Mouse (Mus musculus): ENCODE results near the gene Gm28047. TPM values are rescaled to one million over a fixed set of nuclear protein-coding genes. Genes with fewer than 3 reads are reported as not detected.
A peak's percentile ranks its signal among the peaks of the same experiment; 100 is the strongest.

The Gm28047 gene
- polyA plus RNA-seq (2014; fragmentation: Nextera tagmentation; extraction: Ambion mirVana): not detected in 2 replicates

DNA sequence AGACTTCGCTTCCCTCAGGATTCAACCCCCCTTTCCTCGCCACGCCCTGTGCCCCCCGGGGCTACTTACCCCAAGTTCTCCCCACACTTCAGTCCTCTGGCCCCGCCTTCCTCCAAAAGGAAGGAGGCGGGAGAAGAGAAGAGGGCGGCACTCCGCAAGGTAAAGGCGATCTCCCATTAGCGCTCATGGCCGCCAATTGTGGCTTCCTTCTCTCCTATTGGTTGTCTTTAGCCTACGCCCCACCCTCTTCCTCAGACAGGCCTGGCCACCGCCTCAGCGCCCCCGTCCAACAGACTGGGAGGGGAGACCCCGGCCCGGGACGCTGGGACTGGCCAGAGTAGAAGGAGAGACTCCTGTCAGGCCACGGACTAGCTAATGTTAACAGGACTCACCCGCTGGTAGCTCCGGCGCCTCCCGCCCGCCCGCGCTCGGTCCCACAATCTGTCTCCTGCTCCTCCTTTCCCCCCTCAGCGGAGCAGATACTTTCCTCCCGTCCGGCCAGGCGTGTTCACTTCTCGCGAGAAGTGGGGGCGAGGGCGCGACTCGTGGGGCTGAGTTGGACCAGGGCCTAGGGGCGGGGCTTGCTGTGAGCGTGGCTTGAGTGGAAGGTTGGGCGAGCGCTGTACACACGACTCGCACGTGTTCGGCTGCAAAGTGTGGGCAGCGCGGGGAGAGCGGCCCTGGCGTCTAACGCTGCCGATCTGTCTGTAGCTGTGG lies at the start of gene Gm28047, which contains the start of gene Atf7:
TSS of gene Gm28047 (minus strand) at position 98 of the 717 bp plus-strand sequence.
TSS of gene Atf7 (minus strand) at position 495 of the 717 bp plus-strand sequence.
- ATAC-seq (ENCODE audit: low read depth) (peak; percentile 99), DNase-seq (ENCODE audit: low spot score) (peak; percentile 99)
- under 1% methylated on average over 43 of the region's 51 CpGs for WGBS
- Histone ChIP-seq H3K36me3 (ENCODE audit: control insufficient read depth, insufficient read depth, low read length) (no peaks in the 10 kb centered on the region; the same call in 1 of the 2 replicates), H3K4me3 (ENCODE audit: low read depth, low read length) (peak within 1 kb of the TSS; percentile 54), H3K4me2 (ENCODE audit: low read depth, low read length) (peak within 1 kb of the TSS; percentile 75), H3K9me3 (ENCODE audit: control insufficient read depth, low read length) (no peaks in the 10 kb centered on the region), H3K4me1 (ENCODE audit: control insufficient read depth, insufficient read depth, low read length) (peaks cover 16% of the 10 kb centered on the region), H3K27me3 (replicated peaks; ENCODE audit: control insufficient read depth, insufficient read depth, low read length) (no peaks in the 10 kb centered on the region), H3K9ac (ENCODE audit: low read depth, low read length) (peak within 1 kb of the TSS; percentile 78), H3K27ac (replicated peaks; ENCODE audit: low read depth, low read length) (peak within 1 kb of the TSS; percentile 97)

GRCm38 (mm10) chr15:102673548-102673947 lies 48.7 kb upstream of the Gm28047 start:
- 3% methylated on average over 10 of the region's 10 CpGs for WGBS
- H3K9me3 ChIP-seq (ENCODE audit: control insufficient read depth, low read length): no peaks in the 10 kb centered on the region
- no peaks in the 10 kb centered on the region for H3K27me3 ChIP-seq (replicated peaks; ENCODE audit: control insufficient read depth, insufficient read depth, low read length)
- peak; percentile 93 for DNase-seq (ENCODE audit: low spot score)
- H3K4me3 ChIP-seq (ENCODE audit: low read depth, low read length): peak overlapping the region; percentile 16
- peak overlapping the region; percentile 100 for H3K27ac ChIP-seq (replicated peaks; ENCODE audit: low read depth, low read length)
- no peaks in the 10 kb centered on the region for H3K36me3 ChIP-seq (ENCODE audit: control insufficient read depth, insufficient read depth, low read length)
- ATAC-seq (ENCODE audit: low read depth): peak; percentile 39
- no peak overlapping the region; the same call in 1 of the 2 replicates for H3K9ac ChIP-seq (ENCODE audit: low read depth, low read length)
- H3K4me2 ChIP-seq (ENCODE audit: low read depth, low read length): peak overlapping the region; percentile 63
- peaks cover 22% of the 10 kb centered on the region for H3K4me1 ChIP-seq (ENCODE audit: control insufficient read depth, insufficient read depth, low read length)

GRCm38 (mm10) chr15:102672215-102673071 lies 47.6 kb upstream of the Gm28047 start, which contains the start of gene Atp5g2:
Atp5g2 (minus strand) TSS chr15:102672352.
- Histone ChIP-seq H3K4me1 (ENCODE audit: control insufficient read depth, insufficient read depth, low read length) (peaks cover 22% of the 10 kb centered on the region), H3K27me3 (replicated peaks; ENCODE audit: control insufficient read depth, insufficient read depth, low read length) (no peaks in the 10 kb centered on the region), H3K4me2 (ENCODE audit: low read depth, low read length) (peak within 1 kb of the TSS; percentile 63), H3K36me3 (ENCODE audit: control insufficient read depth, insufficient read depth, low read length) (peaks cover 6% of the 10 kb centered on the region), H3K27ac (replicated peaks; ENCODE audit: low read depth, low read length) (peak within 1 kb of the TSS; percentile 100), H3K9ac (ENCODE audit: low read depth, low read length) (peak within 1 kb of the TSS; percentile 89), H3K4me3 (ENCODE audit: low read depth, low read length) (peak within 1 kb of the TSS; percentile 56), H3K9me3 (ENCODE audit: control insufficient read depth, low read length) (no peaks in the 10 kb centered on the region)
- WGBS: 2% methylated on average over 37 of the region's 37 CpGs
- ATAC-seq (ENCODE audit: low read depth): no peak
- peak; percentile 77 for DNase-seq (ENCODE audit: low spot score)

DNA sequence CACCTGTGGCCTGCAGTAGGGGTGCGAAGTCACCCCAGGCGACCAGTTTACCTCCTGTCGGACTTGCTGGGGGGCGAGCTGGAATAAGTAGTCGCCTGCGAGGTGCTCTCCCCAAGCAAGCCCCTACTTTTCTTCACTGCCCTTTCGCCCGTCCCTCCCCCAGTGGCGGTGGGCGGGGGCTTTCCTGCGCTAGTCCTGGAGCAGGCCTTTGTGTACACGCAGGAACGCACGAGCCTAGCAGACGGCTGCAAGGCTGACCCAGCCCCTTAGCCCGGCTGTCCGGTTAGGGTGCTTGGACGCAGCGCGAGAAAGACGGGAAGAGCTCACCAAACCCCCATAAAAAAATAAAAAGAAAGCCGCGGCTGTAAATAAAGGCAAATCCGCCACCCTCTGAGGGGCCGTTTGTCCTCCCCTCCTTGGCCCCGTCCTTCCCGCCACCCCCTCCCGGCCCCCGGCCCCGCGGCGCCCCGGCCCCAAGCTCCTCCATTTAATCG lies 46.9 kb upstream of the Gm28047 start:
- peak; percentile 94 for DNase-seq (ENCODE audit: low spot score)
- peaks cover 13% of the 10 kb centered on the region for H3K36me3 ChIP-seq (ENCODE audit: control insufficient read depth, insufficient read depth, low read length)

DNA sequence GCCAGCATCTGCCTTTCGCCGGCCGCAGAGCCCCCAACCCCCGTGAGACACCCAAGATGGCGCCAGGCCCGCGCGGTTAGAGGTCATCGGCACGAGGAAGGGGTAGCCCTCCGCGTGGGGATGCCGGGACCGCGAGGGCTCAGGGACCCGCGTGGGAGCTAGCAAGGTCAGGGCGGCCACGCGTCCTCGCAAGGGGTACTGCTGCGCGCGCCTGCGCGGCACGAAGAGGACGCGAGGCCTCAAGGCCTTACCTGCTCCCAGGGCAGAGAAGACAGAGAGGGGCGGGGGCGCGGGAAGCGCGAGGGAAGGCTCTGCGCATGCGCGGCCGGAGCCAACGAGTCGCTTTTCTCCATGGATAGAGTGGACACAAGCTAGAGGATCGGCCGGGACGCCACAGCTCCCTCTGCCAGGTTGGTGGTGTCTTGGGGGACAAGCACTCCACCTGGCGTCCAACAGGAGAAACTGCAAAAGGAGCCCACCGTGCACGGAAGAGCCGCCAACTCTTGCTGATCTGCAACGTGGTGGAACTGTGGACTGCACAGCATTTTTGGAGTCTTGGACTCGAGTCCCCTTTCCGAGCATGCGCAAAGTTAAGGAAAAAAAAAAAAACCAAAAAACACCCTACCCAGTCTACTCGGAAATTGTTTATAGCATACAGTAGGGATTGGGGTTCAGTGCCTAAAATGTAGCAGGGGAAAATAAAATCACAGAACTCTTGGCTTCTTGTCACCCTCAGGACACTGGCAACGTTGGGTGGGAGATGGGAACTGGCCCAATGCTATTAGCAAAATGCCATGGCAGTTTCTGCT lies 46.1 kb upstream of the Gm28047 start:
- H3K4me3 ChIP-seq (ENCODE audit: low read depth, low read length): peak overlapping the region; percentile 76
- H3K36me3 ChIP-seq (ENCODE audit: control insufficient read depth, insufficient read depth, low read length): peaks cover 20% of the 10 kb centered on the region
- H3K4me1 ChIP-seq (ENCODE audit: control insufficient read depth, insufficient read depth, low read length): peaks cover 22% of the 10 kb centered on the region
- H3K9ac ChIP-seq (ENCODE audit: low read depth, low read length): peak overlapping the region; percentile 97
- no peaks in the 10 kb centered on the region for H3K9me3 ChIP-seq (ENCODE audit: control insufficient read depth, low read length)
- peak overlapping the region; percentile 63 for H3K4me2 ChIP-seq (ENCODE audit: low read depth, low read length)
- WGBS: under 1% methylated on average over 41 of the region's 53 CpGs
- no peaks in the 10 kb centered on the region for H3K27me3 ChIP-seq (replicated peaks; ENCODE audit: control insufficient read depth, insufficient read depth, low read length)
- ATAC-seq (ENCODE audit: low read depth) (peak; percentile 94), DNase-seq (ENCODE audit: low spot score) (peak; percentile 99)
- H3K27ac ChIP-seq (replicated peaks; ENCODE audit: low read depth, low read length): peak overlapping the region; percentile 100

More for the DNA sequence above, 46.9 kb upstream of the Gm28047 start:
- peak overlapping the region; percentile 89 for H3K9ac ChIP-seq (ENCODE audit: low read depth, low read length)
- H3K4me1 ChIP-seq (ENCODE audit: control insufficient read depth, insufficient read depth, low read length): peaks cover 22% of the 10 kb centered on the region
- 0% methylated on average over 28 of the region's 34 CpGs for WGBS
- peak; percentile 67 for ATAC-seq (ENCODE audit: low read depth)
- peak overlapping the region; percentile 56 for H3K4me3 ChIP-seq (ENCODE audit: low read depth, low read length)
- peak overlapping the region; percentile 100 for H3K27ac ChIP-seq (replicated peaks; ENCODE audit: low read depth, low read length)
- H3K27me3 ChIP-seq (replicated peaks; ENCODE audit: control insufficient read depth, insufficient read depth, low read length): no peaks in the 10 kb centered on the region
- H3K4me2 ChIP-seq (ENCODE audit: low read depth, low read length): peak overlapping the region; percentile 63
- no peaks in the 10 kb centered on the region for H3K9me3 ChIP-seq (ENCODE audit: control insufficient read depth, low read length)

- H3K27me3 ChIP-seq (replicated peaks; ENCODE audit: control insufficient read depth, insufficient read depth, low read length): no peaks in the 10 kb centered on the region
- peak overlapping the region; percentile 63 for H3K4me2 ChIP-seq (ENCODE audit: low read depth, low read length)
- WGBS: 9% methylated on average over 6 of the region's 6 CpGs
- peak overlapping the region; percentile 76 for H3K4me3 ChIP-seq (ENCODE audit: low read depth, low read length)
- H3K36me3 ChIP-seq (ENCODE audit: control insufficient read depth, insufficient read depth, low read length): peaks cover 26% of the 10 kb centered on the region
- DNase-seq (ENCODE audit: low spot score) (no peak), ATAC-seq (ENCODE audit: low read depth) (no peak)
- H3K27ac ChIP-seq (replicated peaks; ENCODE audit: low read depth, low read length): peak overlapping the region; percentile 100
- H3K9ac ChIP-seq (ENCODE audit: low read depth, low read length): peak overlapping the region; percentile 97
- H3K9me3 ChIP-seq (ENCODE audit: control insufficient read depth, low read length): no peaks in the 10 kb centered on the region
- H3K4me1 ChIP-seq (ENCODE audit: control insufficient read depth, insufficient read depth, low read length): peaks cover 22% of the 10 kb centered on the region
Measured at GRCm38 (mm10) chr15:102670281-102670680, 45.4 kb upstream of the Gm28047 start.

DNA sequence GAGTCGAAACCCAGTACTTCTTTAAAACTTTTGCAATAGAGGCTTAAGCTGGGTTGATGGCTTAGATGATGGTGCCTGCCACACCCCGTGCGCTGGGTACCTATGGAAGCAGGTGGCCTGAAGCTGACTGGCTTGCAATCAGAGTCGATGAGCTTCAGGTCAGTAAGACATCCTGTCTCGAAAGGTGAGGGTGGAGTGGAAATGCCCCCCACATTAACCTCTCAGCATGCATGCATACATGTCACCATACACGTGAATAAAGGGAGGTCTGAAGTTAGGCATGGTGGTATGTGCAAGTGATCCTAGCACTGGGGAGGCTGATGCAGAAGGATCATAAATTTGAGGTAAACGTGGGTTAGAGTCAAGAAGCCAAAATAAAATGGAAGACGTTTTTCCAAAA lies 44.7 kb upstream of the Gm28047 start:
- Histone ChIP-seq H3K27ac (replicated peaks; ENCODE audit: low read depth, low read length) (no peak overlapping the region), H3K9me3 (ENCODE audit: control insufficient read depth, low read length) (no peaks in the 10 kb centered on the region), H3K4me2 (ENCODE audit: low read depth, low read length) (peak overlapping the region; percentile 63), H3K27me3 (replicated peaks; ENCODE audit: control insufficient read depth, insufficient read depth, low read length) (no peaks in the 10 kb centered on the region), H3K9ac (ENCODE audit: low read depth, low read length) (peak overlapping the region; percentile 97; the same call in 1 of the 2 replicates), H3K4me1 (ENCODE audit: control insufficient read depth, insufficient read depth, low read length) (peaks cover 22% of the 10 kb centered on the region), H3K36me3 (ENCODE audit: control insufficient read depth, insufficient read depth, low read length) (peaks cover 33% of the 10 kb centered on the region), H3K4me3 (ENCODE audit: low read depth, low read length) (peak overlapping the region; percentile 76; the same call in 1 of the 2 replicates)
- 81% methylated on average over 8 of the region's 8 CpGs for WGBS
- no peak for ATAC-seq (ENCODE audit: low read depth)
- DNase-seq (ENCODE audit: low spot score): no peak
